Mouse (Mus musculus) right cerebral cortex, postnatal 4 days (tissue): ENCODE data around the gene Chsy1.
"Not testable (repeated sequence)": the region's sequence is repeated elsewhere in the genome, so short reads cannot be mapped to it uniquely, and the experiment has no call there.

Experiments used
- DNase-seq: peaks from one replicate; pipeline ENCODE4 v3.0.0-alpha.2; 2022

The Chsy1 gene

DNA sequence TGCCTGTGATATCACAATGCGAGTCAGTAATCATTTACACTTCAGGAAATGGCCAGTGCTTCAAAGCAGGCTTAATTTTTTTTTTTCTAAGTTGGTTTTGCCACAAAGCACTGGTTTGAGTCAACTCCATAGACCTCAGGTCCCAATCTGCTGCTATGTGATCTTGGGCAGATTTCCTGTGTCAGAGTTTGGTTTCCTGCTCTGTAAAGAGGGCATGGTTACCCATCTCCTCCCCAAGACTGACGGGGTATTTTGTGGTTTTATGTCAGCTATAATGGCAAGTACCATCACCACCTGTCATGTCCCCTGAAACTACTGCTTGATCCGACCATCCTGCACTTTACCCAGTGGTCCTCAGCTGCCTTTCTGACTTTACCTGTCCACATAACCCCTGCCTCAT lies 70.9 kb downstream of the Chsy1 start:
- DNase-seq, result no peak

DNA sequence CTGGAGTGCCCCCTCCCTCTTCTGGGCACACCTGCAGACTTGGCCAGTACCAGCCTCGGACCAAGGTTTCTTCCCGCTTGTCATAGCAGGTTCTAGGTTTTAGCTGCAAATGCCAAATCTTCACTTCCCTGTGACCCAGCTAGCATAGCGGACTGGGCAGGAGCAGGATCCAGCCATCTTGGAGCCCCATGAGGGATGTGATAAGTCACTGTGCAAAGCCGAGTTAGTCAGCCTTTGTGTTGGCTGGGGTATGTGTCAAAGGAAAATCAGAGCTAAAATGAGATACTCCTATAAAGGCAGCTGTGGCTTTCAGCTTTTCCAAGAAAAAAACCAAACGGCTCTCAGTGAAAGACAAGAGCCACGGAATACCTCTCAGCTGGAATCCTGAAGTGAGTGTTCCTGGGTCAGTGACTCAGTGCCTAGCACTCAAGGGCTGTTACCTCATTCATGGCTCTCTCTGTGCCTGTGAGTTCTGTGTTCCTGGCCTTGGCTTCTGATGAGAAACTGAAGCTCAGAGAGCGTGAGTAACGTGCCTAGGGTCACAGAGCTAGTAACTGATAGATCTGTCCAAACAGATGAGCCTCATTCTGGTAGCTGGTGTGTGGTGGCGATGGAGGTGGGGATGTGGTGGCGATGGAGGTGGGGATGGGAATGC lies 71.5 kb downstream of the Chsy1 start:
- DNase-seq, result no peak

DNA sequence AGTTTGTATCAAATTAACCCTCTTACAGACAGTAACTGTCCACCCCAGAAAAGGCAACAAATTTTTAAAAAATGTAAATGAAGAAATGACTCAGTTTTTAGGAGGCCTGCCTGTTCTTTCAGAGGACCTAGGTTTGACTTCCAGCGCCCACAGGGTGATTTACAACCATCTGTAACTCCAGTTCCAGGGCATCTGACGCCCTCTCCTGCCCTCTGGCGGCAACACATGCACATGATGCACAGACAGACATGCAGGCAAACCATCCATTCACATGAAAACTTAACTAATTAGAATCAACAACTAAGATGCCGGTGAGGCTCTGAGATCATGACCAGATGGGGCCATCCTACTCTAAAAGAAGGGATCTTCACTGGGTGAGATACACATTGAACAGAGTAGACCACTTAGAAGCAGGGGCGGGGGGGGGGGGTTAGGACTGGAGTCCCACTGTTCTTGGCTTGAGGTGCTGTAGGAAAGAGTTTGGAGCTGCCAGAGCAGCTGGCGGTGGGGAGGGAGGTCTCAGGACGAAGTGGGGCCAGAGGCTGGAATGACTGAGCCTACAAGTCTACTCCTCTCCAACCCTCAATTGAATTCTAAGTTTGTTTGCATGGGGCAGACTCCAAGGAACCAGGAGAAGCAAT lies 72.9 kb downstream of the Chsy1 start:
- no peak for DNase-seq

DNA sequence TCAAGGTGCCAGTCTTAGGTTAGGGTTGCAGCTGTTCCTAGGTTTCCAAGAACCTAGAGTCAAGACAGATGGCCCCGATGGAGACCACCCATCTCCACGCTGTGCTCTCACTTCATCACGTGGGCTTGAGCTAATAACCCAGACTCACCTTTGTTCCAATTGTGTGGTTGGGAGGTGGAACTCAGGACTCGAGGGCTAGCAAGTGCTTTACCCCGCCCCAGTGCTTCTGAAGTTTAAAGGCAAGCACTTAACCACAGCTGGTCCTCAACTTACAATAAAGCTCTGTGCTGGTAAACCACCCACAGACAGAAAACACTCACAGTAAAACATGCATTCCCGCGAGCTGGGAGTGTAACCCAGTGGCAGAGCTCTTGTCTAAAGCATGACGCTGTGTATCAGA lies 74.1 kb downstream of the Chsy1 start:
- no peak for DNase-seq

DNA sequence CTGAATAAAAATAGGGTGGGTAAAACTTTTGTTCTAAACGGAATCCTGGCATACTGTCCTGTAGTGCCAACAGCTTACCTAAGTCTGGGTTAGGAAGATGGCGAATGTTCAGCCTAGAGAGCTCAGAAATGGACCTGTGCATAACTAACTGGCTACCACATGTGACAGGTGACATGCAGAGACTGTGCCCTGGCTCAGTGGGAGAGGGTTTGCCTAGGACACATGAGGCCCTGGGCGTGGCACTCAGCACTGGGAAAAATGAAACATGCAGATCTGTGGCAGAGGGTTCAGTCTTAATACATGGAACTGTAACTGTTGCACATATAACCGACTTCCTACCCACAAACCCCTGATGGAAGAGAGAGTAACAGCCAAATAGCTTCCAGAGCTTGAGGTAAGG lies 74.7 kb downstream of the Chsy1 start:
- DNase-seq, result no peak

DNA sequence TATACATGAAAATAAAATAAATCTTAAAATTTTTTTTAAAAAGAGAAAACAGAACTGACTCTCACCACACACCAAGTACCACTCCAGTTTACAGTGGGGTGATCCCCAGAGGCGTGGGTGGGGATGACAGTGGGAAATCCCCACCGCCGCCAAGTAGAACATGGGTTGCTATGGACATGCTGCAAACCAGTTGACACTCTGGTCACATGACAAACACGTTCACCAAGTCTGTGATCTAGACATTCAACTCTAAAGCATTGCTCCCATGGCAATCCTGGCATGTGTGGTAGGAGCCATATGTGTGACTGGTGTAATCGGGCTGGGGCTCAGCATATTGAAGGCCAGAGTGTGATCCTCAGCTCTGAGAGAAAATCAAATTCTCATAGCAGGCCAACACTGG lies 76.1 kb downstream of the Chsy1 start:
- DNase-seq, result no peak

DNA sequence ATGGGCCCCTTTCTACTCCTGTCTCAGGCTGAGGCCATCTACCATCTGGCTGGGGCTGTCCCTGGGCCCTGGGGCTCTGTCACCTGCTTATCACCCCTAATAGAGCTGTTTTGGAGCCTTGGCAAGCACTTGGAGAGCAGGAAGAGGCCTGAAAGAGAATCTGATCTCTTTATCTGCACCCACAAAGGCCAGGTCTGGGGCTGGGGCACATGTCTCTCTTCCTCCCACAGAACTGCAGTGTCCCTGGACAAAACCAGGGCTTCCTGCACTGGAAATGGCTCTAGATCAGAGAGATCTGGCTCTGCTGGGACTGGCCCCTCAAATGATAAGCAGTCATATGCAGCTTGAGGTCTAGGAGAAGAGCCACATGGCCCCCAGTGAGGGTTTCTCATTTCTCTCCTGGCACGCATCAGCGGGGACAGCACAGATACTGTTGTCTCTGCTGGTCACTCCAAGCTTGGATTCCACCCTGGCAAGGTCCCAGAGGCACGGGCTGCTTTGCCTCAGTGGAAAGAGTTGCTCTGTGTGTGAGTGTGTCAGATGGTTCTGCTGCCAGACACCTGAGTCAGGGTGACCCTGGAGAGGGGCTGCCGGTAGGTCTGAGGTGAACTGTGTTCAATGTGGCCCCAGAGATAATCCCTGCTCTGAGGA lies 78.4 kb downstream of the Chsy1 start:
- DNase-seq, result no peak

DNA sequence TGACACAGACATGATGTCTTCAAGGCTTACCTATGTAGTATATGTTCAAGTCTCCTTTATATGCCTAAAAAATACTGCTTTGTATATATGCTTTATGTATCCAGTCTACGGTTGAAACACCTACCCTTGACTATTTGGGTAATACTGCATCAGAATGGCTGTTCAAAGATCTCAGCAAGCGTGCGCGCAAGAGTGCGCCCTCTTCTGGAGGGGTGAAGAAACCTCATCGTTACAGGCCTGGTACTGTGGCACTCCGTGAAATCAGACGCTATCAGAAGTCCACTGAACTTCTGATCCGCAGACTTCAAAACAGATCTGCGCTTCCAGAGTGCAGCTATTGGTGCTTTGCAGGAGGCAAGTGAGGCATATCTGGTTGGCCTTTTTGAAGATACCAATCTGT lies 81.1 kb downstream of the Chsy1 start:
- DNase-seq, result not testable (repeated sequence)

DNA sequence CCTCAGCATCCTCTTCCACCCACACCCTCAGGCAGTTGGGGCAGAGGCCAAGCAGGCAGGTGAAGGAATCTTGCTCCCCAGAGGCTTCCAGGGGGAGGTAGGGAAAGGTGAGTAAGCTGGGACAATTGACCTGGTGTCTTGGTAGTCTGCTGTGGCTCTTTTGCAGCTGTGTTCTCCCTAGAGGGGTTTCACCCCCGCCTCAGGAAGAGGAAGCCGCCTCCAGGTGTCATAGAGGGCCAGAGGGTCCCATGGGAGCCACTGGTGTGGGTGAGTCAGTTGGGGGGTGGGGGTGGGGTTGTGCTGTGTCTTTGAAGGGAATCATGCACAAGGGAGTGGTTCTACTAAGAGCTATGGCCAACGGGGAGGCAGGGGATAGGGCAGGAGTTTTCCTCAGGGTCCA lies 85.2 kb downstream of the Chsy1 start:
- DNase-seq, result no peak

DNA sequence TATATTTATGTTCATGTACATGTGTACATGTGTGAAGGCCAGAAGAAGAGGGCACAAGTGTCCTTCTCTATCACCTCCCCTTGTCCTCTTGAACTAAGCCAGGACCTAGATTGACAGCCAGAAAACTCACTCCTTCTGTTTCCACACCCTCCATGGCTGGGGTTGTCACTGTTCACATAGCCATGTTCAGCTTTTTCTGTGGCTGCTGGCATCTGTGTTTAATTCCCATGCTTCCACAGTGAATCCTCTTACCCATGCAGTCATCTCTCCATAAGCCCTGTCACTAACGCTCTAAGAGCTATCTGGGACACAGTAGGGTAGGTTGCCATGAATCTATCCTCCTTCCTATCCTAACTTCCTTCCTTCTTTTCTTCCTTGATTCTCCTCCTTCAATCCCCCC lies 86.6 kb downstream of the Chsy1 start:
- DNase-seq, result no peak

DNA sequence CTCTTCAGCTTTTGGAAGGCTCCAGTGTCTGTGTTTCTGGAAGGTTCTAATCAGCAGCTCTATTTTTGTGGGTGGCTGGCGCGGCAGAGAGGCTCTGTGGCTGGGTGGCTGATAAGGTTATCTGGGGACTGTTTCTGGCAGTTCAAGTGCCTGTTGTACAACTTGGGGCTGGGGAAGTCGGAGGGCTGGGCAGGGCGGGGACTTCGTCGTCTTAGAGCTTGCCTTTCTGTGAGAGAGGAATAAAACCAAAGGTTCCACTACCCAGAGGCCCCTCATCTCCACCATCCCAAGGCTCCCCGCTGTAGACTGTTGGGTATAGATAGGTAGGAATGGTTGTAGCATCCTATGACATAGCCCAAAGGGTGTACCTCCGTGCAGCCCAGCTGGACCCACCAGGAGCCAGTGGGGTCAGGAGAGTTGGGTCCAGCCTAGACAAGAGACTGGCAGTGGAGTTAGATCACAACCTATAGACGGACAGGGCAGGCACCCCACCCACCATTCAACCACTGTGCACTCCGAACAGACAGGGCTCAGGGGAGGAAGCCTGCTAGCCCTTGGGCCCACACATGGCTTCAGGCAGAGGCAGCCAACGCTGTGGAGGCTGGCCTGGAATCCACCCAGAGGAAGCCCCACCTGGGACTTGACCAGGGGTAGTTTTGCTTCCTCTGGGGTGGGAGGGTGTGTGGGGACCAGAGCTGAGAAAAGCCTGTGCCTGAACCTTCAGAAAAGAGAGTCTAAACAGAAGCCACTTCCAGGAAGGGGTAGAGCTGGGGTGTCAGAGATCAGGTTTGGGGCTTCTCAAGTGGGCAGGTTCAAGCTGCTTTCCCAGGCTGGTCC lies 87.5 kb downstream of the Chsy1 start:
- DNase-seq, result no peak

DNA sequence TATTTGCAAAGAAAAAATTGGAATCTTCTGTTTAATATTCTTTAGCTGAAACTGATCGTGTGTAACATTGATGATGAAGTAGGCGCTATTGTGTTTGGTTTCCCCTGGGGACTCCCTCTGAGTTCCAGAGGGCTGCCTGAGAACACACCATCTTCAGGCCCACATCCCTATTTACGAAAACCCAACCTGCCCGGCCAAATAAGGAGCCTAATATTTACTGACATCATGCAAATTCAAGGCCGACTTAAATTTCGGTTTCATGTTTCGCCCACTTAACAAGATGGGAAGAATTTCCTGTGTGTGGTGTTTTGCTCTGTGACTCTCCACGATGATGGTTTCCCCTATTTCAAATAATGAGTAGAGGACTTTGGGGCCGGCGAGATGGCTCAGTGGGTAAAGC lies 89.1 kb downstream of the Chsy1 start:
- DNase-seq, result no peak

DNA sequence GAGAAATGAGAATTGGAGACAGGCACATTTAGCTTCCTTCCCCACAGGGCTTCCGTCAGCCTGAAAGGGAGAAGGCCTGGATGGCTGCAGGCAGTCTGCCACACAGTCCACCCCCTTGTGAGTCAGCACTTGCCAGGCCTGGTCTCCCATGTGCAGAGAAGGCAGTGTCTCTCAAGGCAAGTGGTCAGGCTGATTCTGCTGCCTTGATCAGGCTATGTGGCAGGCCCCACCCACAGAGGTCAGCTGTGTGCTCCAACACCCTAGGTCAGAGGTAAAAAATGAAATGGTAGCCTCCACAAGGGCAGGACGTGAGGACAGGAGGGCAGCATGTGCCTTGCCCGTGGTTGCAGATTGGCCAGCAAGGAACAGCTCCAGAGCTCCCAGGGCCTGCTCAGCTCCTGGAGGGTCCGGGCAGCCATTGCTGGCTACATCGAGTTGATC lies 90.1 kb downstream of the Chsy1 start:
- DNase-seq, result no peak

DNA sequence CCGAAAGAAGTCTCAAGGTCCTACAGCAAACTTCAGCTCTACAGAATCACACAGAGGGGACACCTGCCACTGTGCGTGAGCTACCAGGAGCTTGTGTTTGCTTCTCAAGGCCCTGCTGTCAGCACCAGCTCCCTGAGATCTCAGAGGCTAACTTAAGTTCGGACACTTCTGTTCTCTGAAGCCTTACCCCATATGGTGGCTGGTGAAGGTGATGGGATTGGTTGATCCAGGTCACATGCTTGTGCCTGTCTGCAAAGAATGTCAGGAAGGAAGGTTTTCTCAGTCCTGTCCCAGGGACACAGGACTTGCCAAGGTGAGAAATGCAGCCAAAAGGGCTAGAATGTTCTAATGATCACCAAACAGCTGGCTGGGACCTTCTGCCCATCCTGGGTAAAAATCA lies 91.1 kb downstream of the Chsy1 start:
- no peak for DNase-seq

DNA sequence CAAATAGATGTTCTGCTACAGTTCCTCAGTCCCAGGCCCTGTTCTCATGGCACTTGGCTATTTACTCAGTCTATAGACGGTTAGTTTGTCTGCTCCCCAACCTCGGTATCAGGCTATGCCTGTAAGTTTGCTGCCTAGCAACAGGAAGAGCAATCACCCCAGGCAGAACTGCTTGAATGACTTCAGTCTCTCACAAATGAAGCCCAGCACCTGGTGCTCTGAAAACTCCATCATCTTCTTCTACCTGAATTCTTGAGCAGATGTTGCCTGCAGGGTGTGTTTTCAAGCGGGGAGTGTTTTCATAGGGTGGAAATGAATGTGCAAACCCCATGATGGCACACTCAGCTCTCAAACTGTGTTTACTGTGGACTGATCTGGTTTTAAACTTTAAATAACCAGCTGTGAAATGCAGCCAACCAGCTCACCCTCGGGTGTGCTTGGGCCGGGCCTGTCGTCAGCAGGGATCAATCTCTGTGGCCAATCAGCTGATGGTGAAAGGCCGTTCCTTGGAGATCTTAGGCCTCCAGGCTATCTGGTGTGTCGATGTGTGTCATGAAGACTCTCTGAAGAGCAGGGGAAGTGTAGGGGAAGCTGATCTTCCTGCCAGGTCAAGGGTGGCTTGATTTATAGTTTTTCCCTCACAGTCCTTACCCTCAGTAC lies 91.6 kb downstream of the Chsy1 start:
- no peak for DNase-seq

DNA sequence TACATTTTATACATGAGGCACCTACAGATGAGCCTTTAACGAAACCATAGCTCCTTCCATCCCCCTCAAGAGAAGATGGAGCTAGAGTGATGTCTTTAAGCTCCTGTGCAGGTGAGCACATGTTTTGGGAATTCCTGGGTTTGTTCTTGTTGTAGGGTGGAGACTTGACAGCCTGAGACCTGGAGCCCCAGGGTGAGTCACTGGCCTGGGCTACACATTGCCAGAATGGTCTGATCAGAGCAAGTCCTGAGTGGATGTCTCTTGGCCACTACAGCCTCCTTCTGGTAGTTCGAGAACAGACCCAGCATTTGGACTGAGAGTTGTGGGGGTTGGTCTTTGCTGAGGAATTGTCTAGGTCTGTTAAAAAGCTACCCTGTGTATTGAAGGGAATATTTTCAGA lies 92.3 kb downstream of the Chsy1 start:
- DNase-seq, result no peak

DNA sequence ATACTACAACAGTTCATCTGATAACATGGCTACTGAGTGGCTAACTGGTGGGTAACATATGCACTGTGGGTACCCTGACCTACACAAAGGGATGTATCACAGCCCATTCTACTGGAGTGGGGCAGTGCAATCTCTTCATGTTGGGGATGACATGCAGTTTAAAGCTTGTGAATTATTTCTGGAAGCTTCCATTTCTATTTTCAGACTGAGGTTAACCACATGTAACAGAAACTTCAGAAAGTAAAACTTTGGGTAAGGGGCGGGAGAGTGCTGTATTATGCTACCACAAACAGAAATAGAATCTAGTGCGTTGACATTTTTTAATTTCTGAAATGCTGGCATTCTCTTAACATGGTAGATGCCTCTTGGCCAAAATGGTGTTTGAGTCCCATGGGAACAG lies 100.6 kb downstream of the Chsy1 start:
- DNase-seq, result no peak

DNA sequence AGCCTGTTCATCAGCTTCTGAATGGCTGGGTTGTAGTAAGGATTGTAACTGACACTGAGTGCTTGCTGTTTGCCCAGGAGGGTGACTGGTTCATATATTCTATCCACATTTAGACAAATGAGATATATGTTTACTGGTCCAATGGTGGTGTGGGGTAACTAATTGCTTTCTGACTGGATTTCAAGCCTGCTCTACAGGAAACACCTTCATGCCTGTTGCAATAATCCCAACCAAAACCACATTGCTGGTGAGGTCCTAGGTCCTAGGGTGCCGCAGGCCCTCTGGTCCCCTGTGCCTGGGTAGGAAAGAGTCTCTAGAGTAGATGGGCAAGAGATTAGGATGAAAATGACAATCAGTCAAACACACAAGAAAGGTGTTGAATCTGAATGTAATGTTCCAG lies 103.6 kb downstream of the Chsy1 start:
- DNase-seq, result no peak

DNA sequence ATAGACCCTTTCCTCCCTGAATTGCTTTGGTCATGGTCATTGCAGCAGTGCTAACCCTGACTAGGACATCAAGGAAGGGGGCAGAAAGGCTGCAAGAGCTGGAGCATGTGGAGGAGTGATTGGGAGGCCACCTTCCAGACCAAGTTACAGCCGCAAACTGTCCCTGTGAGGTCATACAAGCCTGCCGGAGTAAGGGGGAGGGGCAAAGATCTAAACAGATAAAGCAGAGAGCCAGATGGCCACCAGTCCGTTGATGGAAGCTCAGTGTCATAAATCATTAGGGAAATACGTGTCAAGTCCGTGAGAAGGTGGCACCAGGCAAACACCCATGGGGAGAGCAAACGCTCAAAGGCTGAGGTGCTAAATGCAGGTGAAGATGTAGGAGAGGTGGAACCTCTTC lies 105.2 kb downstream of the Chsy1 start:
- no peak for DNase-seq

DNA sequence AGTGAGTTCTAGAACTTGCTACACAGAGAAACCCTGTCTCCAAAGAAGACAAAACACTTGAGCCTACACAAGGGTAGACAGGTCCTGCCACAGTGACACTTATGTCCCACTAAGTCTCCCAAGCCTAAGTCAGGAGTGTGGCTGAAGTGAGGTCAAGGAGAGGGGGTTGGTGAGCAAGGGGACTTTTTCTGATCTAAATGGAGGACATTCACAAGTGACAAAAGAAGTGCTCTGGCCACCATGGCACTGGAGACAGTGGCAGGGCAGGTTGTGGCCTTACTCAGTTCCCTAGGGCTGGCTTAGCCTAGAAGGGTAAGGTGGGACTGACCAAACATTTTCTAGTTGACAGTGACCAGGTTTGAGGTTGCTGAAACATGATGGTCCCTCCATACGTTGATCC lies 106.6 kb downstream of the Chsy1 start:
- no peak for DNase-seq

DNA sequence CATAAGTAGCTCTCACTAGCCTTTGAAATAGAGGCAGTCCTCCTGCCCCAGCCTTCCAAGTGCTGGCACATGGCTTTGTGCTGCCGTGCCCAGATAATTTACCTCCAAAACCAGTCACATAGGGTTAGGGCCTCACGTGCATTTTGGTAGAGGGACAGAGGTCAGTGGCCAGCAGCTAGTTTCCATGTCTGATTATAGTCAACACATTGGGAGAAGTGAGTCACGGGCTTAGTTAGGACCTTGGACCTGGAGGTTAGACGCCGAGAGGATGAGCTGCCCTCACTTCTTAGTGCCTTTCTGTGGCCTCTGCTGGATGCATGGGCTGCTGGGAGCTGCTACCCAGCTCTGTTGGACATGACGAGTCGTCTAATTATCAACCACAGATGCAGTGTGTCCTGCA lies 107.7 kb downstream of the Chsy1 start:
- no peak for DNase-seq

DNA sequence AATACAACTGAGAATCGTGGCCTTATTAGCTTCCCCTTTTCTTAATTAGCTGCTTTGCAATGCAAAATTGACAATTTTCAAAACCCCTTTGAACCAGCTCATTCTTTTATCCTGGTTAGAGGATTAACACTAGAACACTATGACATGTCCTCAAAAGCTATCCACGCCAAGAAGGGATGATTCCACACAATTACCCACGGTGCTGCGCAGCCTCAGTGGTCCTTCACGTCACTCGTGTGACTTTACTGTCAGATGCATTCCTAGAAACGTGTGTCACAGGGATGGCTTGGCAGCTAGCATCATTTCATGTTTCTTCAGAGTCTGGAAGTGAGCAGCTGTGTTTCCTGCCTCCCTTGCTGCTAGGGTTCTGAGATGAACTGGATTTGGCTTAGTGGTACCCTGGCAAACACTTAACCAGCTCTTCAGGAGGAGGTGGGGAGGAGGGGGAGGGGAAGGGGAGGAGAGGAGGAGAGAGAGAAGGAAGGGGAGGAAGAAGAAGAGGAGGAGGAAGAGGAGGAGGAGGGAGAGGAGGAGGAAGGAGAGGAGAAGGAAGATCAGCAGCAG lies 108.3 kb downstream of the Chsy1 start:
- DNase-seq, result no peak
